Mouse (Mus musculus) heart, adult 2 months (tissue): Measurements from ENCODE around the gene Tcf12.
A peak's percentile ranks its signal among the peaks of the same experiment; 100 is the strongest.

Source experiments
- CTCF ChIP-seq: fragments of 200-600 bp; IDR thresholded peaks from 2 replicates; pipeline ENCODE4 v1.8.1; 2022; ENCODE audit warnings: antibody characterized with exemption, mild to moderate bottlenecking, moderate library complexity
- POLR2A ChIP-seq: fragments of 200-500 bp; IDR thresholded peaks from 2 replicates; pipeline ENCODE4 v1.6.1; 2011; ENCODE audit warnings: mild to moderate bottlenecking, low read depth, low read length, control low read depth; ENCODE audit not compliant: insufficient read depth

- TF ChIP-seq POLR2A (0 out of 2 replicates have a peak, but pooled peaks have one; percentile 15), CTCF (no peak)
Observed at GRCm38 (mm10) chr9:71826040-71826525, 285.6 kb downstream of the Tcf12 start.
